Mouse (Mus musculus) G1E (cell line): Measurements from ENCODE around the gene Nos1. TPM values are rescaled to one million over a fixed set of nuclear protein-coding genes. Genes with fewer than 3 reads are reported as not detected.

ENCODE experiments used
- ATAC-seq: 2 replicates; pipeline ENCODE4 v1.8.0; 2016; ENCODE audit warnings: mild to moderate bottlenecking; ENCODE audit not compliant: insufficient number of reproducible peaks, poor library complexity, low FRiP score, severe bottlenecking; ENCODE audit errors: extremely low read depth
- DNase-seq: peaks from one replicate; pipeline ENCODE4 v3.0.0; 2012; ENCODE audit warnings: low spot score
- H3K27me3 ChIP-seq: 2 replicates; pipeline ENCODE4 v1.6.1; 2012; ENCODE audit warnings: mild to moderate bottlenecking, low read length, inconsistent platforms; ENCODE audit not compliant: insufficient read depth
- H3K36me3 ChIP-seq: replicated peaks from 2 replicates; pipeline ENCODE3; 2012; ENCODE audit warnings: mild to moderate bottlenecking, inconsistent platforms
- H3K4me1 ChIP-seq: 2 replicates; pipeline ENCODE4 v1.6.1; 2012; ENCODE audit warnings: low read depth, low read length, inconsistent platforms, mixed read lengths; ENCODE audit not compliant: insufficient read depth
- H3K4me3 ChIP-seq: 2 replicates; pipeline ENCODE4 v1.5.1; 2012; ENCODE audit warnings: low read depth, mild to moderate bottlenecking, inconsistent platforms, low read length, moderate library complexity, mixed read lengths
- H3K9me3 ChIP-seq: replicated peaks from 2 replicates; pipeline ENCODE4 v1.6.1; 2012; ENCODE audit warnings: inconsistent platforms
- CTCF ChIP-seq: IDR thresholded peaks from 2 replicates; pipeline ENCODE4 v1.5.1; 2012; ENCODE audit warnings: low read depth, low read length, inconsistent platforms, mixed read lengths
- GATA1 ChIP-seq: IDR thresholded peaks from 2 replicates; pipeline ENCODE4 v1.6.1; 2012; ENCODE audit warnings: borderline replicate concordance, low read length, inconsistent platforms, mixed read lengths
- GATA2 ChIP-seq: IDR thresholded peaks from 2 replicates; pipeline ENCODE4 v1.6.1; 2012; ENCODE audit warnings: low read depth, low read length, inconsistent platforms, borderline replicate concordance
- POLR2AphosphoS5 ChIP-seq: IDR thresholded peaks from 2 replicates; pipeline ENCODE4 v1.6.1; 2012; ENCODE audit warnings: low read depth, low read length, inconsistent platforms; ENCODE audit not compliant: insufficient replicate concordance
- TAL1 ChIP-seq: conservative IDR thresholded peaks from 2 replicates; pipeline ENCODE4 v1.6.1; 2012; ENCODE audit warnings: low read depth, low read length, inconsistent platforms, mixed read lengths
- polyA plus RNA-seq: library from polyadenylated mRNA; stranded (reverse); fragments of >175 nt; gene quantifications from 2 replicates; pipeline ENCODE4 v1.2.3, GENCODE M21; 2012
- total RNA-seq, 2 experiments: library from RNA; stranded (forward) in 1 of 2; stranded (reverse) in 1 of 2; fragments of 200-1000 nt in 1 of 2; fragments of >200 nt in 1 of 2; fragmentation: Nextera tagmentation in 1 of 2; gene quantifications; 2 replicates each; pipeline ENCODE4 v1.2.3; 2014 to 2017

The Nos1 gene
- total RNA-seq (2014; fragmentation: Nextera tagmentation), result not detected in 2 replicates
- 0.05 and 0.06 TPM in 2 replicates for total RNA-seq (2017)
- not detected in 2 replicates for polyA plus RNA-seq

GRCm38 (mm10) chr5:117780681-117781080 is at the start of gene Nos1:
TSS of gene Nos1 (plus strand) at chr5:117781032.
- TF ChIP-seq TAL1 (no peak), CTCF (no peak), GATA2 (no peak), GATA1 (no peak), POLR2AphosphoS5 (no peak)
- no peaks in the 10 kb centered on the region for H3K27me3 ChIP-seq
- ATAC-seq, result no peak
- H3K4me1 ChIP-seq, result no peaks in the 10 kb centered on the region
- H3K4me3 ChIP-seq, result no peak within 1 kb of the TSS; the same call in 1 of the 2 replicates
- H3K9me3 ChIP-seq, result peaks cover 95% of the 10 kb centered on the region
- DNase-seq, result no peak
- H3K36me3 ChIP-seq, result no peaks in the 10 kb centered on the region

DNA sequence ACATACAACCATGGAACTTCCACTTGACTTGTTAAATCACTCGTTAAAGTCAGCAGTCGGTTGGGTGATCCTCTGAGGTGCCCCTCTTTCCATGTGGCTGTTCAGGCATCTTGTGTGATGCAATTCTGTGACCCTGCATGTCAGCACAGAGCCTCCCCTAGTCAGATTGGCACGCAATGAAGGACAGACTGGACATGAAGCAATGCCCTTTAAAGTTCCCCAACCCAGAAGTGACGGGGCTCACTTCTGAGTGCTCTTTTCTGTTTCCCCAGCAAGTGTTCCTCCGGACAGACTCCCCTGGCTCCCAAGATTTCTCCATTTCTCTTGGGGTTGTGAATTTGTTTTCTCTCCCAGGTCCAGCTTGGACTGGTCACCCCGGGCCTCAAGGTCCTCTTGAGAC is 49.5 kb upstream of the Nos1 start:
- H3K4me3 ChIP-seq, result no peak overlapping the region
- DNase-seq (no peak), ATAC-seq (no peak)
- no peaks in the 10 kb centered on the region for H3K36me3 ChIP-seq
- H3K9me3 ChIP-seq, result peaks cover 85% of the 10 kb centered on the region
- no peak for TF ChIP-seq GATA2
- TF ChIP-seq GATA1, result no peak
- no peak for TF ChIP-seq CTCF
- no peaks in the 10 kb centered on the region for H3K4me1 ChIP-seq
- H3K27me3 ChIP-seq, result no peaks in the 10 kb centered on the region

GRCm38 (mm10) chr5:117744654-117745178 is 36.1 kb upstream of the Nos1 start:
- no peak overlapping the region for H3K4me3 ChIP-seq
- ATAC-seq (no peak), DNase-seq (no peak)
- TF ChIP-seq GATA2 (no peak), TAL1 (no peak), POLR2AphosphoS5 (no peak), CTCF (no peak), GATA1 (no peak)
- H3K36me3 ChIP-seq, result no peaks in the 10 kb centered on the region
- H3K4me1 ChIP-seq, result no peaks in the 10 kb centered on the region
- H3K9me3 ChIP-seq, result peaks cover 81% of the 10 kb centered on the region
- no peaks in the 10 kb centered on the region for H3K27me3 ChIP-seq

DNA sequence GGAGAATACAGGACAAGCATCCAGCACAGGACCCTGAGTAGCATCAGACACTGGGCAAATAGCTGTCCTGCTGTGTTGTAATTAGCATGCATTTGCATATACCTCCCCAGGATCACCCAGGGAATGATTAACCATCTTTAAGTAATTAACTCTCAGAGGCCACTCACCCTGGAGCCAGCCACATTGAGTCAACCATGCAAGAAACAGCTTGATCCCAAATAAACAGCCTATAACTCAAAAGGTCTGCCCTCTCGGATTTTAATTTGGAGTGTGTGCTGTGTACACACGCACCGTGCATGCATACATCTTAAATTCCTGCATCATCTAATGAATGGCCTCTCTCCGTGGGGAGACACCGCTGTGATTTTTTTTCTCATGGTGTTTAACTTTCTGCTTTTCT is 31.5 kb upstream of the Nos1 start:
- TF ChIP-seq GATA1 (no peak), TAL1 (no peak), CTCF (no peak), GATA2 (no peak), POLR2AphosphoS5 (no peak)
- H3K4me3 ChIP-seq, result no peak overlapping the region
- DNase-seq, result no peak

GRCm38 (mm10) chr5:117757696-117758482 is 22.9 kb upstream of the Nos1 start:
- DNase-seq (no peak), ATAC-seq (no peak)
- Histone ChIP-seq H3K36me3 (no peaks in the 10 kb centered on the region), H3K4me1 (no peaks in the 10 kb centered on the region), H3K9me3 (peaks cover 83% of the 10 kb centered on the region), H3K27me3 (no peaks in the 10 kb centered on the region), H3K4me3 (no peak overlapping the region; the same call in 1 of the 2 replicates)
- TF ChIP-seq POLR2AphosphoS5, result no peak
- no peak for TF ChIP-seq GATA1
- TF ChIP-seq GATA2, result no peak
- TF ChIP-seq TAL1, result no peak
- TF ChIP-seq CTCF, result no peak

More for the DNA sequence above, 31.5 kb upstream of the Nos1 start:
- Histone ChIP-seq H3K4me1 (no peaks in the 10 kb centered on the region), H3K36me3 (no peaks in the 10 kb centered on the region), H3K27me3 (no peaks in the 10 kb centered on the region), H3K9me3 (peaks cover 83% of the 10 kb centered on the region)
- ATAC-seq, result no peak

DNA sequence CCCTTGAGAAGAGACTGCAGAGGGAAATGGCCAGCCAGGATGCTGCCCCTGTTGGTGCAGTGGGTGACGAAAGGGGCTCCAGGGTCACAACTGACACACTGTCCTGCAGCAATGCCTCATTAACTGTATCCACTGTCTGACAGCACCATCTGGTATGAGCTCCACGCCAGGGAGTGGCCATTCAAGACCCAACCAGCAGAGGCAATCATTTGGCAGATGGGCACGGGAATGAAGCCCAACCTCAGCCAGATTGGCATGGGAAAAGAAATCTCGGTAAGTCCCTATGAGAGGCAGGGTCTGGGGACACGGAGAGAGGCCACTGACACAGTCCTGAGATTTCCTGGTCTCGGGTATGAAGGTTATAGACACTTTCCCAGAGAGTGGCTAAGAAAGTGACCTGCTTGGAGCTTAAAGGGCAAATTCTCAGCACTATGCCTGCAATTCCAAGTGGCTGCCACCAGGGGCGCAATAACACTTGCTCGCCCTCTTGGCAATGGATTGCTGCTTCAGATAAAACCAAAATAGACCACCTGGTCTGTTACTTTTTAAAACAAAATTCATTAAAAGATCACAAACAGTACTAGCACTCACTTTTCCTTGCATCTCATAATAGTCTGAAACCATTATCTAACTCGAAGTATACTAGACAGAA is 19.5 kb upstream of the Nos1 start:
- TF ChIP-seq CTCF, result 0 out of 2 replicates have a peak, but pooled peaks have one; percentile 10
- no peak for TF ChIP-seq POLR2AphosphoS5
- Histone ChIP-seq H3K4me3 (no peak overlapping the region), H3K9me3 (peaks cover 90% of the 10 kb centered on the region), H3K27me3 (no peaks in the 10 kb centered on the region; the same call in 1 of the 2 replicates), H3K36me3 (no peaks in the 10 kb centered on the region), H3K4me1 (no peaks in the 10 kb centered on the region)
- DNase-seq, result no peak
- ATAC-seq, result no peak
